Mouse (Mus musculus) limb, embryonic 11.5 days (tissue): ENCODE results near the gene Arel1. TPM values are rescaled to one million over a fixed set of nuclear protein-coding genes. Genes with fewer than 3 reads are reported as not detected.

ENCODE experiments used
- ATAC-seq: fragments of 200-750 bp; cut with Nextera tagmentation; 2 replicates; pipeline ENCODE4 v1.8.0; 2017; ENCODE audit warnings: low read depth; ENCODE audit not compliant: insufficient number of reproducible peaks, low FRiP score, low TSS enrichment
- DNase-seq: peaks from one replicate; pipeline ENCODE4 v3.0.0-alpha.2; 2015; ENCODE audit warnings: low spot score
- H3K27ac ChIP-seq: fragments of 300-500 bp; sonication (generic); replicated peaks from 2 replicates; pipeline ENCODE4 v1.5.1; 2014; ENCODE audit warnings: low read depth, mild to moderate bottlenecking, low read length
- H3K27me3 ChIP-seq: fragments of 300-500 bp; sonication (generic); 2 replicates; pipeline ENCODE4 v1.6.1; 2014; ENCODE audit warnings: mild to moderate bottlenecking, low read length, mixed read lengths; ENCODE audit not compliant: control insufficient read depth, insufficient read depth
- H3K36me3 ChIP-seq: fragments of 300-500 bp; sonication (generic); 2 replicates; pipeline ENCODE4 v1.6.1; 2014; ENCODE audit warnings: mild to moderate bottlenecking, low read length, moderate library complexity, mixed read lengths; ENCODE audit not compliant: control insufficient read depth, insufficient read depth
- H3K4me1 ChIP-seq: fragments of 300-500 bp; sonication (generic); 2 replicates; pipeline ENCODE4 v1.6.1; 2014; ENCODE audit warnings: low read length, mixed read lengths; ENCODE audit not compliant: control insufficient read depth, insufficient read depth
- H3K4me2 ChIP-seq: fragments of 300-500 bp; sonication (generic); 2 replicates; pipeline ENCODE4 v1.6.1; 2014; ENCODE audit warnings: low read depth, mild to moderate bottlenecking, moderate library complexity; ENCODE audit not compliant: severe bottlenecking
- H3K4me3 ChIP-seq: fragments of 300-500 bp; sonication (generic); 2 replicates; pipeline ENCODE4 v1.5.1; 2014; ENCODE audit warnings: low read depth, low read length
- H3K9ac ChIP-seq: fragments of 300-500 bp; sonication (generic); 2 replicates; pipeline ENCODE4 v1.6.1; 2014; ENCODE audit warnings: mild to moderate bottlenecking, low read length
- H3K9me3 ChIP-seq: fragments of 300-500 bp; sonication (generic); 2 replicates; pipeline ENCODE4 v1.6.1; 2016; ENCODE audit warnings: low read length; ENCODE audit not compliant: control insufficient read depth
- WGBS: fragments of 180-500 bp; shearing (Covaris S2); extraction: QIAGEN DNeasy Blood & Tissue Kit; methylation state at CpG from one replicate; pipeline ENCODE4 v1.1.7; 2014; 5-methylcytosine and 5-hydroxymethylcytosine counted together
- polyA plus RNA-seq: library from polyadenylated mRNA; unstranded; fragments of >200 nt; fragmentation: Nextera tagmentation; extraction: Ambion mirVana; gene quantifications from 2 replicates; pipeline ENCODE4 v1.2.1, GENCODE M21; 2014

Gene Arel1
- polyA plus RNA-seq, 1 experiment from 2014 or later, result 18.0 TPM

DNA sequence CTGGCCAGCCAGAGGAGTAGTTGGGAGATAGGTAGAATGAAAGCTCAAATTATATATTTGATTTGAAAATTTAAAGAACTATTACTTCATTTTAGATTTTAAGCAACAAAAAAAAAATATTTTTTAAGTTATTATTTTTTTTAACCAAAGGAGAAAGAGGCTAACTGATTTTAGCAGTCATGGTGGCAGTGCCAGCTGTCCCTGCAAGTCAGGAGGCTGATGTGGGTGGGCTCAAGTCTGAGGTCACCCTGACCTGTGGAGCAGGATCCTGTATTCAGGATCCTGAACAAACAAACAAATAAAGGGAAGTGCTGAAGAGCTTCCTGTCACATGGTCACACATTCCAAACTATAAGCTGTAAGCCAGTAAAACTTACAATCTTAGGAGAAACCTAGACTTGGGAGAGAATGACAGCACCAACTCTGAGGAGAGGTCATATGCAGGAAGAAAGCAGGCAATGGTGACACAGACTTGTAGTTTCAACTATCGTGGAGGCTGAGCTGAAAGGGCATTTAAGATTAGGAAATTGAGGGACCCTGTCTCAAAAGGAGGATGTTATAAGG is 11.8 kb downstream of the Arel1 start:
- Histone ChIP-seq H3K4me3 (no peak overlapping the region), H3K4me2 (no peak overlapping the region), H3K9me3 (no peaks in the 10 kb centered on the region), H3K4me1 (no peaks in the 10 kb centered on the region), H3K27me3 (no peaks in the 10 kb centered on the region), H3K27ac (no peak overlapping the region), H3K36me3 (0 out of 2 replicates have a peak, but pooled peaks cover 2% of the 10 kb centered on the region), H3K9ac (no peak overlapping the region)
- DNase-seq (no peak), ATAC-seq (no peak)
- WGBS, result 94% methylated on average over 1 of the region's 1 CpGs

DNA sequence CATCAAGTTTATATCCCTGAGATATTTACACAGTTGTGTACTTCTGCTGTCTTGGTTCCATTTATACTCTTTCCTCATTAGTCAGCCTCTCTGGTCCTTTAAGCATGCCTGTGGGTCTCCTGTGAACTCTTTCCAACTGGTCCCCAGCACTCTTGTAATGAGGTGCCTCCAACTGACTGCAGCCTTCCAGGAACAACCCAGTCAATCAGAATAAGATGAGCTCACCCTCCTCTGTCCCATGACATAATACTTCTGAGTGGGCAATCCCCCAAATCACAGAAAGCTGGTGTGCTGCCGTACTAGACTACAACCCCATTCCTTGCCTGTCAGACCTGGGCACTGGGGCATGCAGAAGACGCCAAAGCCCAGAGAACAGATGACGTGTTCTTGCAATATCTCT is 14.4 kb downstream of the Arel1 start:
- Histone ChIP-seq H3K4me2 (no peak overlapping the region), H3K4me1 (no peaks in the 10 kb centered on the region), H3K36me3 (0 out of 2 replicates have a peak, but pooled peaks cover 2% of the 10 kb centered on the region), H3K27me3 (no peaks in the 10 kb centered on the region), H3K4me3 (no peak overlapping the region), H3K9ac (no peak overlapping the region), H3K9me3 (no peaks in the 10 kb centered on the region), H3K27ac (no peak overlapping the region)
- ATAC-seq, result no peak
- no peak for DNase-seq
- 91% methylated on average over 3 of the region's 3 CpGs for WGBS

DNA sequence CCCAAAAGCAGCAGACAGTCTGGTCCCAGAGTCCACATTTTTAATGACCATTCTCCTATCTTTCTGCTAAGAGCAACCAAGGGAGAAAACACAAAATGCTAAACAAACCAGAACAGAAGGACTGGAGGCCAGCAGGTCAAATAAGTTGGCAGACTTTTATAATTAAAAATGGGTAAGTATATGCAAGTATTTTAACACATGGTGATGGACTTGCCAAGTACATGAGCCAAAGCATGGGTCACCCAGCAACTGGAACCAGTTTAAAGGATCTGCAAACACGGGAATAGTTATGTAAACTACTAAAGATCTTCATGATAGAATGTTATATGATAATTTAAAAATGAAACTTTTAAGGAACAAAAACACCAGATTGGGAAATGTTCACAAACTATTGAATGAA is 18.3 kb downstream of the Arel1 start:
- Histone ChIP-seq H3K9ac (no peak overlapping the region), H3K36me3 (no peaks in the 10 kb centered on the region), H3K9me3 (no peaks in the 10 kb centered on the region), H3K4me3 (no peak overlapping the region), H3K27ac (no peak overlapping the region), H3K27me3 (no peaks in the 10 kb centered on the region), H3K4me1 (no peaks in the 10 kb centered on the region), H3K4me2 (no peak overlapping the region)
- DNase-seq (no peak), ATAC-seq (no peak)
- 71% methylated on average over 1 of the region's 1 CpGs for WGBS

DNA sequence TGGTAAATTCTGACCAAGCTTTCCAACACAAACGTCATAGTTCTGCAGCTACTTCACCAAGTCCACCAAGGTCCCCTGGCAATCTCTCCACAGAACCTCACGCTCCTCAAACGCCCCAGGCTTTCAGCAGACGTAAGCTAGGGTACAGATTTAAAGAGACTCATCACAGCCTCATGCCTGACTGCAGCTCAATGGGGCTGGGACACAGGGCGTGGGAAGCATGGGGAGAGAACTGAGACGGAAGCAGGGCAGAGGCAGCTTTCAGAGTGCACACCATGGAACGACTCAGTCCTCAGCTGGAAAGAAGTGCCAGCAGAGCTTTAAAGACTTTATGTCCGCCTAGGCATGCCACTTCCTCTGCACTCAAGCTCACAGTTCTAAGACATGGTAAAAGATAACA is 19.2 kb downstream of the Arel1 start:
- Histone ChIP-seq H3K36me3 (no peaks in the 10 kb centered on the region), H3K9me3 (no peaks in the 10 kb centered on the region), H3K4me1 (no peaks in the 10 kb centered on the region), H3K9ac (no peak overlapping the region), H3K4me2 (no peak overlapping the region), H3K27me3 (no peaks in the 10 kb centered on the region), H3K4me3 (no peak overlapping the region), H3K27ac (no peak overlapping the region)
- DNase-seq (no peak), ATAC-seq (no peak)
- 78% methylated on average over 8 of the region's 8 CpGs for WGBS

DNA sequence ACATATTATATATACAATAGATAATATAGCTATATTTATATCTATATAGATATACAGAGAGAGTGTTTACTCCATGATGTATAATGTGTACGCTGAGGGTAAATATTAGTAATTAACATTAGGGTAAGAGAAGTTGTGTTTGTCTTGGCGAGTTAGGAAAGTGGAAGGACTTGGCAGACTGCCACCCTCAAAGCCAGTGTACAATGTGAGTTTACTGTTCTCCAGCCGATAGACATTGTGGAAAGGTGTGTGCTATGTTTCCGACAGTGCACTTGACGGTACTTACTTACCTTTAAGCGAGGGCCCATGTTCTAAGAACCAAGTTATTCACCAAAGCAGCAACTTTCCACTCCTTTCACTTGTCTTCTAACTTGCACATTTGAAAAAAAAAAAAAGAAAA is 19.9 kb downstream of the Arel1 start:
- no peak overlapping the region for H3K4me3 ChIP-seq
- no peak overlapping the region for H3K9ac ChIP-seq
- H3K4me1 ChIP-seq, result no peaks in the 10 kb centered on the region
- ATAC-seq (no peak), DNase-seq (no peak)
- WGBS, result 93% methylated on average over 6 of the region's 6 CpGs
- no peaks in the 10 kb centered on the region for H3K9me3 ChIP-seq
- no peak overlapping the region for H3K4me2 ChIP-seq
- no peak overlapping the region for H3K27ac ChIP-seq
- H3K27me3 ChIP-seq, result no peaks in the 10 kb centered on the region
- H3K36me3 ChIP-seq, result no peaks in the 10 kb centered on the region

DNA sequence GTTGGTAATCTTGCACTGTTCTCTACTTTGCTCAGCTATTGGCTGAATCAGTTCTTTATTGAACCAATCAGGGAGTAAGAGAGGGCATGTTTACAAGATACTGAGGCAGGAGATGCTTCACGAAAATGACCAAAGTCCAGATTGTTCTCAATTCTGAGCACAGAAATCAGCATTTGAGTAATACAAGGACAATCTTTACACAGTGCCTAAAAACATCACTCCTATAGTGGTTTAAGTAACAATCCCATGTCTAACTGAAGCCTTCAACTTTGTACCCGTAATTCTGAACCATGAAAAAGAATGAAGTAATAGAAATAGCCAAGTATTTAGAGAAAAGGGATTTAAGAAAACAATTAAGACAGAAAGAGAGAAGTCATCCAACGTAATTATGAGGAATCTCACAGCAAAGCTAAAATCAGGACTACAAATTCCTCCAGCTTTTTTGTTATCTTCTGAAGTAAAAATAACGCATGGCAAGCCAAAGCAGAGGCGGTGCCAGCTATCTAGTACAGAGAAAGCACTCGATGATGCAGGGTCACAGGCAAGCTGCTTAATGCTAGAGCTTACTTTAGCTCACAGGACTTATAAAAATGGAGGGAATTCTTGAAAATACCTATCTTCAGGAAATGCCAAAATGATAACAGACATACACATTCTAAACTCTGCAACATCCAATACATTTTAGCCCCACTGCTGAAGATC is 22.0 kb downstream of the Arel1 start:
- ATAC-seq, result no peak
- no peak overlapping the region for H3K27ac ChIP-seq
- H3K9ac ChIP-seq, result no peak overlapping the region
- DNase-seq, result no peak
- WGBS, result 91% methylated on average over 6 of the region's 6 CpGs
- no peak overlapping the region for H3K4me2 ChIP-seq
- H3K4me1 ChIP-seq, result no peaks in the 10 kb centered on the region
- H3K9me3 ChIP-seq, result no peaks in the 10 kb centered on the region
- no peaks in the 10 kb centered on the region; the same call in 1 of the 2 replicates for H3K36me3 ChIP-seq
- no peaks in the 10 kb centered on the region for H3K27me3 ChIP-seq
- H3K4me3 ChIP-seq, result no peak overlapping the region

DNA sequence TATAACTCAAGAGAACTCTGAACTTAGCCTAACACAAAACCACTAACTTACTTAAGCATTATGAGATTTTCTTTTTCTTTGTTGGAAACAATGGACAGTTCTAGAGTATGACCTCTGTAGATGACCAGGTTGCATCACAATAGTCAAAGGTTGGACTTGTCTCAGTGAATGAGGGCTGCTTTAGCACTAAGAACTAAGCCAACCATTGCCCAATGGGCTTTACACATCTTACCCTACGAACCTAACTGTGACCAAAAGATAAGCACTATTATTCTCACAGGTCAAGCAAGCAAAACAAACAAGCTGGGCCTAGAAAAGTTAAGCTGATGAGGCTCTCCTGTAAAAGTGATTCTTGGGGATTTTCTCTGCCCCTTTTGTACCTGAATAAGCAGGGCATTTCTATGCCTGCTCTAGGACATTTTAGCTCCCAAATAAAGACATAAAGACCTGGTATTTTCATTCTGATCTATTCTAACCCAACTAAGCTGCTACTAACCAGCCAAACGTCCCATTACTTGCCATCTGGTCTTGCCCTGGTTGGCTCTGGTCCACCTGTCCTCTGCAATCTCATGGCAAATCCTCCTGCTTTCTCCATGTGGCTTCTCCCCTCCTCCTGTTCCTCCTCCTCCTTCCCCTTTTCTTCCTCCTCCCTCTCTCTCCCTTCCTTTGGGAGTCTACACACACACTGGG is 22.7 kb downstream of the Arel1 start:
- Histone ChIP-seq H3K4me2 (no peak overlapping the region), H3K4me3 (no peak overlapping the region), H3K36me3 (peaks cover 2% of the 10 kb centered on the region; the same call in 1 of the 2 replicates), H3K9me3 (no peaks in the 10 kb centered on the region), H3K27me3 (no peaks in the 10 kb centered on the region), H3K27ac (no peak overlapping the region), H3K4me1 (no peaks in the 10 kb centered on the region), H3K9ac (no peak overlapping the region)
- DNase-seq (no peak), ATAC-seq (no peak)
- WGBS, result 76% methylated on average over 2 of the region's 2 CpGs

DNA sequence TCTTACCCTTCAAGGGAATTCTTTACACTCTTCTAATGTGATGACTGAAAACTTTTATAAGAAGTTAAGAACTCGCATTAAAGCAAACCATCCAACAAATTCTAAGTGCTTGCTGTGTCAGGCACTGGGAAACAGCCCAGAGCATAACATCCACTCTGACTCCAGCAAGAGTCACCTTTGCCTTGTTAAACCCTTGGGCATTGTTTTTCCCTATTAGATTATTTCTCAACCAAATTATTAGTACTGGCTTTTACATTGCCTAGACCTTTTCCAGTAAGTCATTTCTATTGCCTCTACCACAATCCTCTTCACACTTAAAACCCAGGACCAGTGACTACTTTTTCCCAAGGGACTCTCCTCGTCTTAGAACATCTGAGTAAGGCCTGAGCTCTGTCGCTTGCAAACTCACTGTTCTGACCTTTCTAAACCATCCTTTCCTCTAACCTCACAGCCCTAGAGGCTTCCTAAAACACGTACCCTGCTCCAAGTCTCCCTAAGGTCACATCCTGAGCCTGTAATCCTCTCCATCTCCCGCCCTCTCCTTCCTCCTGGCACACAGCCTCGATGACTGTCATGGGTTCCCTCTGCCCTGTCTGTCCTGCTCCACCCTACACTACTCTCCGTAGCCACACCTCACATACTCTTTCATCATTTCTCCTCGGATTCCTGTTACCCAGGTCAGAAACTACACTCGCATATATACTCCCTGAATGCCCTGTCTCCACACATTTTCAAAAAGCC is 25.7 kb downstream of the Arel1 start:
- WGBS, result 92% methylated on average over 9 of the region's 9 CpGs
- DNase-seq, result no peak
- ATAC-seq, result no peak

More for the DNA sequence above, 25.7 kb downstream of the Arel1 start:
- Histone ChIP-seq H3K4me2 (no peak overlapping the region), H3K9me3 (no peaks in the 10 kb centered on the region), H3K27me3 (no peaks in the 10 kb centered on the region), H3K36me3 (peaks cover 10% of the 10 kb centered on the region; the same call in 1 of the 2 replicates), H3K4me3 (no peak overlapping the region), H3K4me1 (no peaks in the 10 kb centered on the region), H3K9ac (no peak overlapping the region), H3K27ac (no peak overlapping the region)
